Mouse (Mus musculus): ENCODE results near the gene Rab1b. TPM values are rescaled to one million over a fixed set of nuclear protein-coding genes. Genes with fewer than 3 reads are reported as not detected.
A peak's percentile ranks its signal among the peaks of the same experiment; 100 is the strongest.
"Not testable (repeated sequence)": the region's sequence is repeated elsewhere in the genome, so short reads cannot be mapped to it uniquely, and the experiment has no call there.

The Rab1b gene
- polyA plus RNA-seq, 1 experiment from 2014 or later = 306 TPM

DNA sequence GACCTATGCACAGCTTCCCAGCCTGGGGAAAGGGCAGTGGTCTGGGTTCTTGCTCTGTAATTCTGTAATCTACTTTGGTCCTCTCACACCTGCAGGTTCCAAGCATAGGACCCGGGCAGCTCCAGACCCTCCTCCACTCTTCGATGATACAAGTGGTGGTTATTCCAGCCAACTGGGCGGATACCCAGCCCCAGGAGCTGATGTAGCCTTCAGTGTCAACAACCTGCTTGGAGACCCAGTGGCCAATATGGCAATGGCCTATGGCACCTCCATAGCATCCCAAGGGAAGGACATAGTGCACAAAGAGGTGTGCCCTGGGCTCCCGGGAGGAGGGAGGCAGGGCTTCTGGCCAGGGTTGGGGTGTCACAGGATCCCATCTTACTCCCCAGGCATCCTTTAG is 17.5 kb downstream of the Rab1b start:
- peak overlapping the region; percentile 81 for H3K4me3 ChIP-seq (ENCODE audit: low read length)
- peaks cover 28% of the 10 kb centered on the region for H3K4me1 ChIP-seq (ENCODE audit: insufficient read depth, low read length)
- peak overlapping the region; percentile 83 for H3K4me2 ChIP-seq (replicated peaks; ENCODE audit: low read depth, low read length)
- WGBS = 90% methylated on average over 4 of the region's 4 CpGs
- H3K27me3 ChIP-seq (ENCODE audit: insufficient read depth, low read length) = peaks cover 23% of the 10 kb centered on the region
- H3K9ac ChIP-seq (replicated peaks; ENCODE audit: low read length) = peak overlapping the region; percentile 81; the same call in 1 of the 2 replicates
- H3K27ac ChIP-seq (ENCODE audit: low read length) = no peak overlapping the region
- H3K36me3 ChIP-seq (ENCODE audit: insufficient read depth, low read length) = peaks cover 27% of the 10 kb centered on the region
- no peaks in the 10 kb centered on the region for H3K9me3 ChIP-seq (ENCODE audit: low read length)
- no peak for ATAC-seq (ENCODE audit: low FRiP score, low TSS enrichment)

DNA sequence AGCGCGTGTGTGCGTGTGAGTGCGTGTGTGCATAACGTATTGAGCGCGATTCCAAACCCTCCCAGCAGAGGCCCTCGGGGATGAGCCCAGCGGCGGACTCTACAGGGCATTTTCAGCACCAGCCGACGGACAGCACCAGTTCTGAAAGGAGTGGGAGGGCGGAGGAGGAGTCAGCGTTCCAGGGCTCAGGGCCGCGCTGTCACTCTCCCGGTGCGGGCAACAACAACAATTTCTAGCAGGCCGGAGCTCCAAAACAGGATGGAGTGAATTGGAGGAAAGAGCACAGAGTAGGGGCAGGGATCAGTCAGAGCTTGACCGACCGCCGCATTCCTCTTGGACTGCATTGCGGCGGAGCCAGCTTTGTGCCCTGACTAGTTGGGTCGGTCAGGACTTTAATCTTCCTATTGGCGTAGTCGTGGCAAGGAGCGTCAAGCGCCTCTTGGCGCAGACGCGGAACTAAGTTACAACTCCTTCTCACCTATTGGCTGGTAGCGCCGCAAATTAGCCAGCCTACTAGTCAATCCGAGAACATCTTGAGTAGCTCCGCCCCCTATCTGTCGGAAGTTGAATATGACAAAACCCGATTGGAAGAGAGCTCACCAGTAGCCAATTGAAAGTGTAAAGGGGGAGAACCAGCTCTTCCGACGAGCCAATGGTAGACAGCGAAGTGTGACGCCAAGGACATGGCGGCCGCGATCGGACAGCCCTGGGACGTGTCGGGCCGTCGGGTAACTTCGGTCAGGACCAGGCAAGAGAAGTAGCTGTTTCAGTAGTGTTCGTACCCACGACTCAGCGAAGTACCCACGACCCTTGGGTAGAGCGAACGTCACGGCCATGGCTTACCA is 18.8 kb downstream of the Rab1b start, which contains the start of gene Yif1a:
Yif1a (plus strand) TSS at position 655 of the 845 bp plus-strand sequence.
- Histone ChIP-seq H3K9ac (replicated peaks; ENCODE audit: low read length) (peak within 1 kb of the TSS; percentile 81), H3K27me3 (ENCODE audit: insufficient read depth, low read length) (peaks cover 35% of the 10 kb centered on the region), H3K9me3 (ENCODE audit: low read length) (no peaks in the 10 kb centered on the region), H3K27ac (ENCODE audit: low read length) (peak within 1 kb of the TSS; percentile 82), H3K36me3 (ENCODE audit: insufficient read depth, low read length) (peaks cover 27% of the 10 kb centered on the region), H3K4me3 (ENCODE audit: low read length) (peak within 1 kb of the TSS; percentile 81), H3K4me2 (replicated peaks; ENCODE audit: low read depth, low read length) (peak within 1 kb of the TSS; percentile 83), H3K4me1 (ENCODE audit: insufficient read depth, low read length) (peaks cover 23% of the 10 kb centered on the region)
- WGBS = under 1% methylated on average over 58 of the region's 58 CpGs
- peak; percentile 97 for ATAC-seq (ENCODE audit: low FRiP score, low TSS enrichment)

DNA sequence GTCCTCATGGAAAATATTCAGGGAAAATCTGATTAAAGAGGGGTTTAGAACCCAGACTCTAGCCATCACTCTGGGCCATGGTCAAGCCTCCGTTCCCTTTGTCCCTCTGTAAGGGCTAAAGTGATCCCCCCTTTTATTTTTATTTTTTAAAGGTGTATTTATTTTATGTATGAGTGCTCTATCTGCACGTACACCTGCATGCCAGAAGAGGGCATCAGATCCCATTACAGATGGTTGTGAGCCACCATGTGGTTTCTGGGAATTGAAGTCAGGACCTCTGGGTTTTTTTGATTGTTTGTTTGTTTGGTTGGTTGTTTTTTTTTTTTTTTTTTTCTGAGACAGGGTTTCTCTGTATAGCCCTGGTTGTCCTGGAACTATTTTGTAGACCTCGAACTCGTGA is 20.3 kb downstream of the Rab1b start:
- WGBS = 55% methylated on average over 4 of the region's 4 CpGs
- H3K4me3 ChIP-seq (ENCODE audit: low read length); H3K4me2 ChIP-seq (replicated peaks; ENCODE audit: low read depth, low read length); H3K27ac ChIP-seq (ENCODE audit: low read length); H3K9ac ChIP-seq (replicated peaks; ENCODE audit: low read length); H3K9me3 ChIP-seq (ENCODE audit: low read length); ATAC-seq (ENCODE audit: low FRiP score, low TSS enrichment): not testable (repeated sequence)
- Histone ChIP-seq H3K4me1 (ENCODE audit: insufficient read depth, low read length) (peaks cover 23% of the 10 kb centered on the region), H3K36me3 (ENCODE audit: insufficient read depth, low read length) (peaks cover 17% of the 10 kb centered on the region), H3K27me3 (ENCODE audit: insufficient read depth, low read length) (peaks cover 51% of the 10 kb centered on the region)

DNA sequence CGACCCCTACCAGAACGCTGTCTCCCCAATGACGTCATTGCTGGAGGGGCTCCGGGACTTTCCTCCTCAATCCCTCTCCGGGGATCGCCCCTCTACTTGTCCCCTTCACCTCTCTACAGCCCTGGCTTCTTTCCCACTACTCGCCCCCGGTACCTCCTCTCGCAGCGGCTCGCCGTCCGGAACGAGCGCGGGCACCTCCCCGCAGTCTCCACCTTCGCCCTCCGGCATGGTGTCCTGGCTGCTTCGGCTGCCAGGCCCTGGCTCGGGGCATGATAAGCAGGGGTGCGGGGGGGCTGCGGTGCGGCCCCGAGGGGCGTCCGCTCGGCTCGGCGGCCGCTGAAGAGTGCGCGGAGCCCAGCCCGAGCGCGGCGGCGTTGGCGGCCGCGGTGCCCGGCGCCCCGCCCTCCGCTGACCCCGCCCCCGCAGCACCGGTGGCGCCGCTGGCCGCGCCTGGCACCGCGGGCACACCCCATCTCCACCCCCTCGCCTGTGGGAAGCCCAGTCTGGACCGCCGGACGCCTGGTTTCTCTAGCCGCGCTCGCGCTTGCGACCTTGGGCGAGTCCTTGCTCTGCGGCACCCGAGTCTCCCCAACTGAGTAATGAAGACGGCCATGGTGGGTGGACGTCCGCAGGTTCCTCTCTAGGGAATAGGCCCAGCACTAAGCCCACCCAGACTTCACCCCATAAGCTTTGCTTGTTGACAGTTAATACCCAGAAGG is 21.6 kb downstream of the Rab1b start, which contains the start of gene Tmem151a:
Tmem151a (minus strand) TSS at position 387 of the 719 bp plus-strand sequence.
- WGBS = under 1% methylated on average over 57 of the region's 69 CpGs
- Histone ChIP-seq H3K4me2 (replicated peaks; ENCODE audit: low read depth, low read length) (peak within 1 kb of the TSS; percentile 75), H3K27ac (ENCODE audit: low read length) (no peak within 1 kb of the TSS), H3K4me1 (ENCODE audit: insufficient read depth, low read length) (peaks cover 23% of the 10 kb centered on the region), H3K27me3 (ENCODE audit: insufficient read depth, low read length) (peaks cover 63% of the 10 kb centered on the region), H3K9ac (replicated peaks; ENCODE audit: low read length) (peak within 1 kb of the TSS; percentile 53; the same call in 1 of the 2 replicates), H3K9me3 (ENCODE audit: low read length) (no peaks in the 10 kb centered on the region), H3K4me3 (ENCODE audit: low read length) (peak within 1 kb of the TSS; percentile 52), H3K36me3 (ENCODE audit: insufficient read depth, low read length) (peaks cover 9% of the 10 kb centered on the region)
- no peak for ATAC-seq (ENCODE audit: low FRiP score, low TSS enrichment)

DNA sequence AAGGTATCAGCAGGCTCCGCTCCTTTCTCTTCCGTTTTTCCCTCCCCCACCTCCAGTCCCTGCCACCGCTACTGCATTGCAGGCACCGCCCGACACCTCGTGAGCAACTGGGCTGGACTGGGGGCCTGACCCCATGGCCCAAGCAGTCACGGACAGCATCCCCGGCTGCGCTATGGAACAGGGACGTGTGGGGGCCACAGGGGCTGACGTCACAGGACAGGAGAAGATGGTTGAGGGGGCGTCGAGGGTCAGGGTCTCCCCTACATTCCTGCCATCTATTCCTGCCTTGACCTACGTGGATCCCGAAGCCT is 22.1 kb downstream of the Rab1b start:
- 6% methylated on average over 15 of the region's 15 CpGs for WGBS
- H3K4me1 ChIP-seq (ENCODE audit: insufficient read depth, low read length) = peaks cover 23% of the 10 kb centered on the region
- H3K4me2 ChIP-seq (replicated peaks; ENCODE audit: low read depth, low read length) = peak overlapping the region; percentile 75
- peaks cover 4% of the 10 kb centered on the region for H3K36me3 ChIP-seq (ENCODE audit: insufficient read depth, low read length)
- no peak overlapping the region for H3K9ac ChIP-seq (replicated peaks; ENCODE audit: low read length)
- peak overlapping the region; percentile 52 for H3K4me3 ChIP-seq (ENCODE audit: low read length)
- no peaks in the 10 kb centered on the region for H3K9me3 ChIP-seq (ENCODE audit: low read length)
- no peak overlapping the region for H3K27ac ChIP-seq (ENCODE audit: low read length)
- H3K27me3 ChIP-seq (ENCODE audit: insufficient read depth, low read length) = peaks cover 67% of the 10 kb centered on the region
- no peak for ATAC-seq (ENCODE audit: low FRiP score, low TSS enrichment)

DNA sequence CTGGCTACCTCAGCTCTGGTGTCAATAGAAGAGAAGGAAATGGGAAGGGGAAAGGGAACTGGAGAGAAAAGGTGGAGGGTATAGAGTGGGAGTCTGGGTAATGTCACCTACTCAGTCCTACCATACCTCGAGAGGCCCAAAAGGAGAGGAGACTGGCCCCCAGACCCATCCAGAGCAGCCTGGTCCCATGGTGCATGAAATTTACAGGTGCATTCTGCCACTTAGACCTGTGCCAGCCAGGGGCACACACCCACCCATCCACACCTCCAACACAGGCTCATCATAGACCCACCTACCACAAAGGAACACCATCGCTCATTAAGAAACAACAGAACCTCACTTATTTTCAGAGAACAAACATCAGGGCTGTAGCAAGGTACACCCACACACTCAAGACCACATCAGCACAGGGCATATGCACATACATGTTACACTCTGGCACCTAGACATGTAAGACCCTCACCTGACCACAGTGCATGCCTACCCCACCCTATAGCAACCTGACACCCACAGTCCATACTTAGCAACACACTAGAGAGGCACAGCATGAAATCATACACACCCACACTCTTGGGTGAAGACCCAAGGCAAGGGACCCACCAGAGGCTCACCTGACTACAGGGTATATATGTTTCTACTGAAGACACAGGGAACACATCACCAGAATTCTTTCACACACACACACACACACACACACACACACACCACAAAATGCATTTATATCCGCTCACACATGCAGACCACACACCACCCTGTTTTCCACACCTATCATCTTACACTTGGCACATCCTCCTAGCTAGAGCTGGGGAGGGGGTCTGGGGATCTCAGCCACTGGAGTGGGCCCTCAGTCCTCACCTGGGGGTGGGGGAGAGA is 22.7 kb downstream of the Rab1b start:
- no peak overlapping the region for H3K4me2 ChIP-seq (replicated peaks; ENCODE audit: low read depth, low read length)
- peaks cover 19% of the 10 kb centered on the region for H3K4me1 ChIP-seq (ENCODE audit: insufficient read depth, low read length)
- H3K36me3 ChIP-seq (ENCODE audit: insufficient read depth, low read length) = no peaks in the 10 kb centered on the region
- H3K9me3 ChIP-seq (ENCODE audit: low read length) = no peaks in the 10 kb centered on the region
- 60% methylated on average over 3 of the region's 3 CpGs for WGBS
- no peak overlapping the region for H3K4me3 ChIP-seq (ENCODE audit: low read length)
- no peak overlapping the region for H3K9ac ChIP-seq (replicated peaks; ENCODE audit: low read length)
- peaks cover 67% of the 10 kb centered on the region for H3K27me3 ChIP-seq (ENCODE audit: insufficient read depth, low read length)
- no peak for ATAC-seq (ENCODE audit: low FRiP score, low TSS enrichment)
- no peak overlapping the region for H3K27ac ChIP-seq (ENCODE audit: low read length)

DNA sequence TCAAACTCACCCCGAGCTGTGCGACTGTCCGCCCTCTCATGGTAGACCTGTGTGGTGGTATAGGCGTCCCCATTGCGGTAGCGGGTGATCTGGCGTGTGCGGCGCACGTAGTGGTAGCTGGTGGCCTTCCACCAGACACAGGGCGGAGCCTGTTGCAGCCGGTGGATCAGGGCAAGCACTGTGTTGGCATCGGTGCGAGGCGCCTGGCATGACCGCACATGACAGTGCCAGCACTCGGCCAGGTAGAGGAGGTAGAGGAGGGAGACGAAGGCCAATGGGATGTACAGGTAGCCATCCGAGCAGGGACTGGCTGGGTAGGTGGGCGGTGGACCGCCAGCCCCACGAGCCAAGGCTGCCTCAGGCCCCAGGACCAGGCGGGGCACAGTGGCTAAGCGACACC is 24.3 kb downstream of the Rab1b start:
- H3K27me3 ChIP-seq (ENCODE audit: insufficient read depth, low read length) = peaks cover 67% of the 10 kb centered on the region
- H3K36me3 ChIP-seq (ENCODE audit: insufficient read depth, low read length) = no peaks in the 10 kb centered on the region
- 71% methylated on average over 24 of the region's 24 CpGs for WGBS
- H3K4me1 ChIP-seq (ENCODE audit: insufficient read depth, low read length) = peaks cover 13% of the 10 kb centered on the region
- H3K9ac ChIP-seq (replicated peaks; ENCODE audit: low read length) = no peak overlapping the region
- H3K4me2 ChIP-seq (replicated peaks; ENCODE audit: low read depth, low read length) = no peak overlapping the region
- no peak for ATAC-seq (ENCODE audit: low FRiP score, low TSS enrichment)
- no peaks in the 10 kb centered on the region for H3K9me3 ChIP-seq (ENCODE audit: low read length)
- H3K4me3 ChIP-seq (ENCODE audit: low read length) = no peak overlapping the region
- H3K27ac ChIP-seq (ENCODE audit: low read length) = no peak overlapping the region

DNA sequence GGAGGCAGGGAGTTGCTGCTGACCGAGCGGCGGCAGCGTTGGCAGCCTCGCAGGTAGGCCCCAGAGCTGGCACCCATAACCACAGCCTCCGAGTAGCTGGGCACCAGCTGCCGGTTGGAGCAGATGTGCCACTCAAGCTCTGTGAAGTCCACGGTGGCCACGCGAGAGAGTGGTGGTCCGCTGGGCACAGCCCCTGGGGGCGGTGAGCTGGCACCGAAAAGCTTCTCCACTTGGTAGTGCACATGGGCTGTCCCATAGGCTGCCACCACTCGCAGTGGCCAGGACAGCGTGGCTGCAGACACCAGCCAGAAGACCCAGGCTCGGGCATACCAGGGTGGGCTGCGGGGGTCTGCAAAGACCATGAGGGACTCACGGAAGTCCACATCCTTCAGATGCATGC is 24.9 kb downstream of the Rab1b start:
- 70% methylated on average over 18 of the region's 18 CpGs for WGBS
- ATAC-seq (ENCODE audit: low FRiP score, low TSS enrichment) = no peak
- no peak overlapping the region for H3K4me2 ChIP-seq (replicated peaks; ENCODE audit: low read depth, low read length)

DNA sequence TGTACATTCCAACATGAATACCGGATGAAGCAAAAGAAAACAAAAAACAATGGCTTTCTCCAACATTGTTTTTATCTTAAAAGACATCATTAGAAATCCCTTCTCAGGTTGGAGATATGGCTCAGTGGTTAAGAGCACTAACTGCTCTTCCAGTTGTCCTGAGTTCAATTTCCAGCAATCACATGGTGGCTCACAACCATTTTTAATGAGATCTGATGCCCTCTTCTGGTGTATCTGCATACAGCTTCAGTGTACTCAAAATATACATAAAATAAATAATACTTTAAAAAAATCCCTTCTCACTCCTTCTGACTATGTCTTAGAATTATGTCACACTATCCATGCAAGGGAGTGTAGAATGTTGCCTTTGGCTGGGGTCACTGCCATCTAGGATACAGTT is 27.6 kb downstream of the Rab1b start:
- 96% methylated on average over 1 of the region's 1 CpGs for WGBS
- H3K4me3 ChIP-seq (ENCODE audit: low read length) = no peak overlapping the region
- no peak overlapping the region for H3K27ac ChIP-seq (ENCODE audit: low read length)
- H3K27me3 ChIP-seq (ENCODE audit: insufficient read depth, low read length) = peaks cover 43% of the 10 kb centered on the region
- H3K9ac ChIP-seq (replicated peaks; ENCODE audit: low read length) = no peak overlapping the region
- no peaks in the 10 kb centered on the region for H3K4me1 ChIP-seq (ENCODE audit: insufficient read depth, low read length)
- ATAC-seq (ENCODE audit: low FRiP score, low TSS enrichment) = no peak
- H3K36me3 ChIP-seq (ENCODE audit: insufficient read depth, low read length) = no peaks in the 10 kb centered on the region
- no peak overlapping the region for H3K4me2 ChIP-seq (replicated peaks; ENCODE audit: low read depth, low read length)
- no peaks in the 10 kb centered on the region for H3K9me3 ChIP-seq (ENCODE audit: low read length)

More for the DNA sequence above, 24.9 kb downstream of the Rab1b start:
- Histone ChIP-seq H3K4me1 (ENCODE audit: insufficient read depth, low read length) (peaks cover 10% of the 10 kb centered on the region), H3K27me3 (ENCODE audit: insufficient read depth, low read length) (peaks cover 67% of the 10 kb centered on the region), H3K27ac (ENCODE audit: low read length) (no peak overlapping the region), H3K9me3 (ENCODE audit: low read length) (no peaks in the 10 kb centered on the region), H3K4me3 (ENCODE audit: low read length) (no peak overlapping the region), H3K36me3 (ENCODE audit: insufficient read depth, low read length) (no peaks in the 10 kb centered on the region), H3K9ac (replicated peaks; ENCODE audit: low read length) (no peak overlapping the region)

Data from kidney, embryonic 16.5 days (tissue).